Mouse (Mus musculus) CH12.LX (cell line): ENCODE data around the gene Pcbp4. TPM values are rescaled to one million over a fixed set of nuclear protein-coding genes. Genes with fewer than 3 reads are reported as not detected.

Source experiments
- DNase-seq: peaks from one replicate; pipeline ENCODE4 v3.0.0-alpha.2; 2013; ENCODE audit errors: extremely low read depth
- H3K27ac ChIP-seq: 2 replicates; pipeline ENCODE4 v1.5.1; 2012; ENCODE audit warnings: low read depth, mild to moderate bottlenecking, control low read depth, moderate library complexity; ENCODE audit not compliant: insufficient read depth
- H3K27me3 ChIP-seq: replicated peaks from 2 replicates; pipeline ENCODE3; 2012; ENCODE audit warnings: inconsistent platforms
- H3K36me3 ChIP-seq, 2 experiments: replicated peaks in 1 of 2; 2 replicates each; pipeline versions ENCODE3 to v1.6.1; 2012; ENCODE audit warnings: inconsistent platforms in 1 of 2, low read length in 1 of 2, mild to moderate bottlenecking in 1 of 2, mixed read lengths in 1 of 2, moderate library complexity in 1 of 2; ENCODE audit not compliant: control insufficient read depth in 1 of 2, insufficient read depth in 1 of 2
- H3K4me1 ChIP-seq, 2 experiments: 2 replicates each; pipeline ENCODE4 v1.6.1; 2012; ENCODE audit warnings: inconsistent platforms in 1 of 2, moderate library complexity in 1 of 2; ENCODE audit not compliant: insufficient read depth in 2 of 2, control insufficient read depth in 1 of 2
- H3K4me2 ChIP-seq: 2 replicates; pipeline ENCODE4 v1.6.1; 2012; ENCODE audit warnings: low read depth, mild to moderate bottlenecking, control low read depth; ENCODE audit not compliant: poor library complexity, insufficient read depth, severe bottlenecking
- H3K4me3 ChIP-seq, 3 experiments: fragments of 150-350 bp in 1 of 3; sonication (generic) in 1 of 3; replicated peaks in 1 of 3; 2 replicates each; pipeline versions ENCODE3 to v1.5.1; 2011 to 2012; ENCODE audit warnings: low read depth in 2 of 3, low read length in 2 of 3, mild to moderate bottlenecking in 2 of 3, moderate library complexity in 2 of 3, control low read depth in 1 of 3, improper control_type of control experiment in 1 of 3, inconsistent platforms in 1 of 3, mixed read lengths in 1 of 3; ENCODE audit not compliant: poor library complexity in 1 of 3
- H3K79me2 ChIP-seq: replicated peaks from 2 replicates; pipeline ENCODE4 v1.6.1; 2012; ENCODE audit warnings: mild to moderate bottlenecking, moderate library complexity; ENCODE audit not compliant: control insufficient read depth, poor library complexity, insufficient read depth, severe bottlenecking; ENCODE audit errors: extremely low read depth
- H3K9ac ChIP-seq: 2 replicates; pipeline ENCODE4 v1.6.1; 2012; ENCODE audit warnings: low read depth, mild to moderate bottlenecking, control low read depth, moderate library complexity; ENCODE audit not compliant: insufficient read depth
- H3K9me3 ChIP-seq: replicated peaks from 2 replicates; pipeline ENCODE3; 2012; ENCODE audit warnings: low read length, inconsistent platforms, mixed read lengths
- CHD1 ChIP-seq: IDR thresholded peaks from 2 replicates; pipeline ENCODE4 v1.6.1; 2012; ENCODE audit warnings: low read depth, low read length, improper control_type of control experiment, inconsistent platforms
- CTCF ChIP-seq, 2 experiments: IDR thresholded peaks in 1 of 2; conservative IDR thresholded peaks in 1 of 2; 2 replicates each; pipeline ENCODE4 v1.5.1; 2011 to 2012; ENCODE audit warnings: low read depth in 2 of 2, low read length in 2 of 2, improper control_type of control experiment in 1 of 2, inconsistent platforms in 1 of 2, mild to moderate bottlenecking in 1 of 2, moderate library complexity in 1 of 2
- HCFC1 ChIP-seq: IDR thresholded peaks from 2 replicates; pipeline ENCODE4 v1.6.1; 2012; ENCODE audit warnings: low read depth, mild to moderate bottlenecking, inconsistent platforms, low read length, improper control_type of control experiment
- MAFK ChIP-seq: IDR thresholded peaks from 2 replicates; pipeline ENCODE4 v1.6.1; 2011; ENCODE audit warnings: low read length, improper control_type of control experiment; ENCODE audit not compliant: insufficient replicate concordance
- MAX ChIP-seq: IDR thresholded peaks from 2 replicates; pipeline ENCODE4 v1.6.1; 2011; ENCODE audit warnings: low read length, improper control_type of control experiment
- NELFE ChIP-seq: IDR thresholded peaks from 2 replicates; pipeline ENCODE4 v1.6.1; 2011; ENCODE audit warnings: low read depth, low read length, improper control_type of control experiment
- POLR2A ChIP-seq: IDR thresholded peaks from 2 replicates; pipeline ENCODE4 v1.6.1; 2011; ENCODE audit warnings: low read depth, mild to moderate bottlenecking, improper control_type of control experiment, low read length
- RCOR1 ChIP-seq: conservative IDR thresholded peaks from 2 replicates; pipeline ENCODE4 v1.6.1; 2012; ENCODE audit warnings: low read depth, mild to moderate bottlenecking, inconsistent platforms, low read length, improper control_type of control experiment
- SIN3A ChIP-seq: IDR thresholded peaks from 2 replicates; pipeline ENCODE4 v1.6.1; 2012; ENCODE audit warnings: low read length, improper control_type of control experiment, inconsistent platforms
- SMC3 ChIP-seq: IDR thresholded peaks from 2 replicates; pipeline ENCODE4 v1.6.1; 2011; ENCODE audit warnings: low read depth, low read length, improper control_type of control experiment
- TCF12 ChIP-seq: IDR thresholded peaks from 2 replicates; pipeline ENCODE4 v1.6.1; 2014; ENCODE audit warnings: low read depth, mild to moderate bottlenecking, inconsistent platforms, low read length, improper control_type of control experiment
- ZC3H11A ChIP-seq: IDR thresholded peaks from 2 replicates; pipeline ENCODE4 v1.6.1; 2012; ENCODE audit warnings: low read depth, mild to moderate bottlenecking, inconsistent platforms, low read length, improper control_type of control experiment
- ZMIZ1 ChIP-seq: IDR thresholded peaks from 2 replicates; pipeline ENCODE4 v1.6.1; 2012; ENCODE audit warnings: low read depth, mild to moderate bottlenecking, inconsistent platforms, low read length, improper control_type of control experiment
- dilution Hi-C: fragments of 300-500 bp; cut with MboI; formaldehyde crosslinking; loops from 2 replicates; pipeline ENCODE4 v1.14.3; 2020; ENCODE audit warnings: low sequenced_read_pairs; ENCODE audit not compliant: extremely low pct_unique_long_range_greater_than_20kb, extremely low pct_ligation_motif_present
- in situ Hi-C: fragments of 300-500 bp; cut with MboI; formaldehyde crosslinking; loops from 3 replicates; pipeline ENCODE4 v1.14.3; 2019; ENCODE audit warnings: low sequenced_read_pairs, low pct_ligation_motif_present, low pct_unique_long_range_greater_than_20kb, mixed read lengths
- polyA plus RNA-seq: library from polyadenylated mRNA; unstranded; fragments of >175 nt; gene quantifications from 2 replicates; pipeline ENCODE4 v1.2.1, GENCODE M21; 2012; ENCODE audit warnings: low read depth; ENCODE audit not compliant: insufficient read length
- total RNA-seq, 2 experiments: library from RNA; depleted of rRNA; stranded (reverse); fragments of 300-350 nt in 1 of 2; fragments of >200 nt in 1 of 2; gene quantifications; 2 replicates each; pipeline ENCODE4 v1.2.3; 2012 to 2014

Gene Pcbp4
- total RNA-seq (2012; rRNA removed): 41.3 and 44.1 TPM in 2 replicates
- total RNA-seq (2014; rRNA removed): 34.5 and 44.0 TPM in 2 replicates
- 51.9 and 54.2 TPM in 2 replicates for polyA plus RNA-seq

- Histone ChIP-seq H3K9ac (peak within 1 kb of the TSS; percentile 92), H3K9me3 (no peaks in the 10 kb centered on the region), H3K4me3 (peak within 1 kb of the TSS; percentile 71 to 75 (median 71)), H3K79me2 (no peaks in the 10 kb centered on the region), H3K36me3 (peaks cover 0 to 47% of the 10 kb centered on the region in 2 experiments), H3K4me2 (peak within 1 kb of the TSS; percentile 85), H3K27me3 (no peaks in the 10 kb centered on the region), H3K4me1 (peaks cover 27 to 70% of the 10 kb centered on the region in 2 experiments), H3K27ac (no peak within 1 kb of the TSS)
- in situ Hi-C loops (no loop called here), dilution Hi-C loops (no loop called here)
- TF ChIP-seq SIN3A (peak; percentile 14; the same call in 1 of the 2 replicates), HCFC1 (peak; percentile 36; the same call in 1 of the 2 replicates), CHD1 (no peak), POLR2A (peak; percentile 67), SMC3 (no peak), TCF12 (0 out of 2 replicates have a peak, but pooled peaks have one; percentile 7), NELFE (peak; percentile 74)
- no peak for DNase-seq
Observed at GRCm38 (mm10) chr9:106453271-106454070, at the start of gene Pcbp4. TSS of gene Pcbp4 (plus strand) at chr9:106453291.

- H3K4me1 ChIP-seq: peaks cover 11 to 37% of the 10 kb centered on the region in 2 experiments
- no peak for TF ChIP-seq ZMIZ1
- no peak for TF ChIP-seq RCOR1
- TF ChIP-seq MAFK: no peak
- TF ChIP-seq ZC3H11A: no peak
- TF ChIP-seq CTCF (conservative IDR thresholded peaks at IDR 0.05 in 1 of 2, IDR thresholded peaks at IDR 0.05 in 1 of 2; ENCODE audit: low read depth in 2 of 2, low read length in 2 of 2): no peak
- TF ChIP-seq MAX: no peak
- H3K27ac ChIP-seq: no peak overlapping the region
- peaks cover 2% of the 10 kb centered on the region for H3K27me3 ChIP-seq
- H3K79me2 ChIP-seq: no peaks in the 10 kb centered on the region
- in situ Hi-C loops: no loop called here
- H3K36me3 ChIP-seq: no peaks in the 10 kb centered on the region
- no peak overlapping the region for H3K4me3 ChIP-seq
- no peak overlapping the region for H3K4me2 ChIP-seq
- DNase-seq: no peak
- peaks cover 2% of the 10 kb centered on the region for H3K9me3 ChIP-seq
- dilution Hi-C loops: no loop called here
- no peak overlapping the region for H3K9ac ChIP-seq
Observed at GRCm38 (mm10) chr9:106405275-106405674, 47.8 kb upstream of the Pcbp4 start.
